Mouse (Mus musculus): ENCODE results near the gene Agtrap.

GRCm38 (mm10) chr4:148044113-148044512, 43.7 kb downstream of the Agtrap start:
- TF ChIP-seq CTCF (IDR thresholded peaks at IDR 0.05; ENCODE audit: borderline replicate concordance, control insufficient read depth, extremely low read depth, insufficient read depth, low read length, poor library complexity) (no peak), POLR2A (IDR thresholded peaks at IDR 0.05; ENCODE audit: control insufficient read depth, extremely low read depth, insufficient read depth, low read length, poor library complexity) (no peak)

All from thymus, adult 2 months (tissue).